Mouse (Mus musculus): Measurements from ENCODE around the gene Trim60. TPM values are rescaled to one million over a fixed set of nuclear protein-coding genes. Genes with fewer than 3 reads are reported as not detected.
"Not testable (repeated sequence)": the region's sequence is repeated elsewhere in the genome, so short reads cannot be mapped to it uniquely, and the experiment has no call there.

The Trim60 gene
- total and polyA plus RNA-seq, 3 experiments = not detected

DNA sequence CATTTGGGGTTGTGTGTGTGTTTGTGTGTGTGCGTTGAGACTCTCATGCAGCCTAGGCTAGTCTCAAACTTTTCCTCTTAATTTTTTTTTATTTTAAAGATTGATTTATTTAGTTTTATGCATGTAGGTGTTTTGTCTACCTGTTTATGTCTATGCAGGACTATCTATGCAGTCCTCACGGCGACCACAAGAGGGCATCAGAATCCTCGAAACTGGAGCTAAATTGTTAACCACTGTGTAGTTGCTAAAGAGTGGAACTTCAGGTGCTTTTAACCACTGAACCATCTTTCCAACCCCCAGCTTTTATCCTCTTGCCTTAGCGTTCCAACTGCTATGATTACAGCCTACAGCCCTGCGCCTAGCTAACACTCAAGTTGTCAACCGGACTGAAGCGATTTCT is 4.1 kb upstream of the Trim60 start:
- DNase-seq (ENCODE audit: low read depth, low spot score) = peak; percentile 34
- H3K27me3 ChIP-seq (ENCODE audit: control insufficient read depth in 1 of 2, insufficient read depth in 2 of 2, low read length in 2 of 2) = no peaks in the 10 kb centered on the region
- no peak overlapping the region for H3K4me3 ChIP-seq (ENCODE audit: control insufficient read depth in 1 of 2, insufficient read depth in 1 of 2, low read depth in 2 of 2, low read length in 2 of 2)
- H3K36me3 ChIP-seq (ENCODE audit: control insufficient read depth in 1 of 2, insufficient read depth in 2 of 2, low read length in 2 of 2) = no peaks in the 10 kb centered on the region
- H3K27ac ChIP-seq (ENCODE audit: control insufficient read depth, low read depth, low read length) = no peak overlapping the region
- no peaks in the 10 kb centered on the region for H3K4me1 ChIP-seq (ENCODE audit: control insufficient read depth in 1 of 2, insufficient read depth in 2 of 2, low read length in 2 of 2)
- no peaks in the 10 kb centered on the region for H3K9me3 ChIP-seq (replicated peaks; ENCODE audit: insufficient read depth, low read length)
- no peak for TF ChIP-seq RCOR1 (IDR thresholded peaks at IDR 0.05; ENCODE audit: low read depth, low read length)
- no peak for TF ChIP-seq MEF2A (IDR thresholded peaks at IDR 0.05; ENCODE audit: extremely low read depth, insufficient replicate concordance, low read depth, low read length, poor library complexity, severe bottlenecking)
- no peak for TF ChIP-seq SIN3A (IDR thresholded peaks at IDR 0.05; ENCODE audit: low read length)
- TF ChIP-seq SMC3 (IDR thresholded peaks at IDR 0.05; ENCODE audit: low read depth, low read length) = peak; percentile 75
- TF ChIP-seq MYC (IDR thresholded peaks at IDR 0.05; ENCODE audit: low read depth, low read length) = no peak
- no peak for TF ChIP-seq ETS1 (IDR thresholded peaks at IDR 0.05; ENCODE audit: low read depth, low read length)
- TF ChIP-seq POLR2A (IDR thresholded peaks at IDR 0.05; ENCODE audit: control insufficient read depth in 1 of 2, insufficient read depth in 1 of 2, low read depth in 1 of 2, low read length in 2 of 2, poor library complexity in 1 of 2) = no peak
- no peak for TF ChIP-seq GATA1 (IDR thresholded peaks at IDR 0.05; ENCODE audit: low read depth, low read length)
- no peak for TF ChIP-seq NRF1 (IDR thresholded peaks at IDR 0.05; ENCODE audit: insufficient read depth, low read depth, low read length, poor library complexity, severe bottlenecking)
- peak; percentile 45 for TF ChIP-seq ZC3H11A (IDR thresholded peaks at IDR 0.05; ENCODE audit: low read depth, low read length)
- no peak for TF ChIP-seq E2F4 (IDR thresholded peaks at IDR 0.05; ENCODE audit: borderline replicate concordance, low read depth, low read length)
- no peak for TF ChIP-seq CHD1 (IDR thresholded peaks at IDR 0.05; ENCODE audit: low read depth, low read length)
- no peak for TF ChIP-seq MXI1 (IDR thresholded peaks at IDR 0.05; ENCODE audit: low read depth, low read length)
- no peak for TF ChIP-seq MAX (IDR thresholded peaks at IDR 0.05; ENCODE audit: low read length)
- no peak for TF ChIP-seq TAL1 (IDR thresholded peaks at IDR 0.05; ENCODE audit: low read length)
- TF ChIP-seq RAD21 (IDR thresholded peaks at IDR 0.05; ENCODE audit: low read depth, low read length) = peak; percentile 61
- no peak for TF ChIP-seq POLR2AphosphoS2 (IDR thresholded peaks at IDR 0.05; ENCODE audit: low read length)
- no peak for TF ChIP-seq MAZ (IDR thresholded peaks at IDR 0.05; ENCODE audit: low read depth, low read length)
- TF ChIP-seq CTCF (IDR thresholded peaks at IDR 0.05 in 2 of 3, conservative IDR thresholded peaks at IDR 0.05 in 1 of 3; ENCODE audit: control insufficient read depth in 1 of 3, insufficient read depth in 1 of 3, low read depth in 2 of 3, low read length in 3 of 3, poor library complexity in 1 of 3, severe bottlenecking in 1 of 3) = peak; percentile 52 to 67 (median 60)
- no peak for TF ChIP-seq EP300 (IDR thresholded peaks at IDR 0.05; ENCODE audit: low read depth in 1 of 2, low read length in 2 of 2)
- TF ChIP-seq POLR2AphosphoS5 (IDR thresholded peaks at IDR 0.05; ENCODE audit: borderline replicate concordance, low read depth, low read length) = no peak
- TF ChIP-seq ZKSCAN1 (IDR thresholded peaks at IDR 0.05; ENCODE audit: low read depth, low read length) = no peak
- no peak for TF ChIP-seq GABPA (IDR thresholded peaks at IDR 0.05; ENCODE audit: low read depth, low read length)
- TF ChIP-seq TCF12 (IDR thresholded peaks at IDR 0.05; ENCODE audit: low read depth, low read length) = no peak
- TF ChIP-seq JUND (IDR thresholded peaks at IDR 0.05; ENCODE audit: low read depth, low read length) = no peak
- no peak for TF ChIP-seq KAT2A (conservative IDR thresholded peaks at IDR 0.05; ENCODE audit: low read depth, low read length)
- no peak for TF ChIP-seq UBTF (IDR thresholded peaks at IDR 0.05; ENCODE audit: borderline replicate concordance, insufficient read depth, low read depth, low read length)
- TF ChIP-seq MYB (IDR thresholded peaks at IDR 0.05; ENCODE audit: low read depth, low read length) = no peak
- no peak for TF ChIP-seq BHLHE40 (IDR thresholded peaks at IDR 0.05; ENCODE audit: borderline replicate concordance, low read depth, low read length)
- no peak for TF ChIP-seq NELFE (IDR thresholded peaks at IDR 0.05; ENCODE audit: low read depth, low read length)
- TF ChIP-seq CHD2 (IDR thresholded peaks at IDR 0.05; ENCODE audit: low read length) = no peak
- no peak for TF ChIP-seq ELF1 (IDR thresholded peaks at IDR 0.05; ENCODE audit: low read depth, low read length)
- TF ChIP-seq MAFK (IDR thresholded peaks at IDR 0.05; ENCODE audit: borderline replicate concordance, low read depth, low read length) = no peak
- no peaks in the 10 kb centered on the region for H3K79me2 ChIP-seq (ENCODE audit: control insufficient read depth, insufficient read depth, low read length, poor library complexity)
- no peak overlapping the region for H3K9ac ChIP-seq (ENCODE audit: control insufficient read depth, low read depth, low read length, poor library complexity, severe bottlenecking)

DNA sequence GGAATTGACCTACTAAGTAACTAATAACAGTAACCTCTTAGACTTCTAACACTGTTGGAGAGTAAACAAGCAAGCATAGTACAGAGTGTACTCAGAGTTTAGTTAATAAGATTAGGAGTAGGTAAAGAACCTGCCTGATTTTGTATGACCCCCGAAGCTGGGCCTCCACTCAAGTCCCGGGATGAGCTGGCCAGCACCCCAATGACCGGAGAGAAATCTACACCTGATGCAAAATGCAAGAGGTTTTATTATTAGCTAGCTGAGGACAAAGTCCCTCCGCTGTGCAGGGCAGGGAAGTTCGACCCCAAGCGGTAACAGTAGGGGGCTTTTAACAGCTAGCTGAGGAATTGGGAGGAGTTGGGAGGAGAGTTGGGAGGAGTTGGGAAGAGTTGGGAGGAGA is 10.8 kb downstream of the Trim60 start:
- H3K36me3 ChIP-seq (ENCODE audit: control insufficient read depth in 1 of 2, insufficient read depth in 2 of 2, low read length in 2 of 2); H3K27me3 ChIP-seq (ENCODE audit: control insufficient read depth in 1 of 2, insufficient read depth in 2 of 2, low read length in 2 of 2); H3K4me3 ChIP-seq (ENCODE audit: control insufficient read depth in 1 of 2, insufficient read depth in 1 of 2, low read depth in 2 of 2, low read length in 2 of 2); H3K9ac ChIP-seq (ENCODE audit: control insufficient read depth, low read depth, low read length, poor library complexity, severe bottlenecking); H3K4me1 ChIP-seq (ENCODE audit: control insufficient read depth in 1 of 2, insufficient read depth in 2 of 2, low read length in 2 of 2); H3K27ac ChIP-seq (ENCODE audit: control insufficient read depth, low read depth, low read length); DNase-seq (ENCODE audit: low read depth, low spot score); H3K79me2 ChIP-seq (ENCODE audit: control insufficient read depth, insufficient read depth, low read length, poor library complexity); H3K9me3 ChIP-seq (replicated peaks; ENCODE audit: insufficient read depth, low read length): not testable (repeated sequence)
